Mouse (Mus musculus) forebrain, embryonic 14.5 days (tissue): ENCODE measurements at regions not wholly inside any gene's neighbourhood (a gene's known extent, or its start where the extent isn't known, plus 50 kb on each side); places are given as distances from the start of the nearest gene placed in this dataset.

Experiments
- ATAC-seq: fragments of 200-750 bp; cut with Nextera tagmentation; 2 replicates; pipeline ENCODE4 v1.8.0; 2017; ENCODE audit warnings: mild to moderate bottlenecking, moderate library complexity
- DNase-seq: peaks from one replicate; pipeline ENCODE4 v3.0.0-alpha.2; 2015; ENCODE audit warnings: low spot score
- H3K27ac ChIP-seq: fragments of 300-500 bp; sonication (generic); 2 replicates; pipeline ENCODE4 v1.5.1; 2014; ENCODE audit warnings: low read depth, mild to moderate bottlenecking, control low read depth, low read length, moderate library complexity
- H3K27me3 ChIP-seq: fragments of 300-500 bp; sonication (generic); replicated peaks from 2 replicates; pipeline ENCODE4 v1.6.1; 2014; ENCODE audit warnings: low read length, control low read depth, mixed read lengths; ENCODE audit not compliant: control insufficient read depth, insufficient read depth
- H3K36me3 ChIP-seq: fragments of 300-500 bp; sonication (generic); 2 replicates; pipeline ENCODE4 v1.6.1; 2014; ENCODE audit warnings: low read length, control low read depth; ENCODE audit not compliant: control insufficient read depth, insufficient read depth
- H3K4me1 ChIP-seq: fragments of 300-500 bp; sonication (generic); 2 replicates; pipeline ENCODE4 v1.6.1; 2014; ENCODE audit warnings: antibody characterized with exemption, low read length, control low read depth; ENCODE audit not compliant: control insufficient read depth, insufficient read depth
- H3K4me2 ChIP-seq: fragments of 300-500 bp; sonication (generic); 2 replicates; pipeline ENCODE4 v1.6.1; 2014; ENCODE audit warnings: mild to moderate bottlenecking, control low read depth, low read length
- H3K4me3 ChIP-seq: fragments of 300-500 bp; sonication (generic); 2 replicates; pipeline ENCODE4 v1.5.1; 2014; ENCODE audit warnings: low read depth, low read length, control low read depth
- H3K9ac ChIP-seq: fragments of 300-500 bp; sonication (generic); 2 replicates; pipeline ENCODE4 v1.6.1; 2014; ENCODE audit warnings: mild to moderate bottlenecking, low read length, control low read depth, moderate library complexity
- H3K9me3 ChIP-seq: fragments of 300-500 bp; sonication (generic); replicated peaks from 2 replicates; pipeline ENCODE4 v1.6.1; 2016; ENCODE audit warnings: low read length, control low read depth, mixed read lengths; ENCODE audit not compliant: control insufficient read depth
- WGBS: fragments of 180-500 bp; shearing (Covaris S2); extraction: QIAGEN DNeasy Blood & Tissue Kit; methylation state at CpG from one replicate; pipeline ENCODE4 v1.1.7; 2014; 5-methylcytosine and 5-hydroxymethylcytosine counted together

- ATAC-seq (no peak), DNase-seq (no peak)
- Histone ChIP-seq H3K9ac (no peak overlapping the region), H3K36me3 (no peaks in the 10 kb centered on the region), H3K9me3 (no peaks in the 10 kb centered on the region), H3K4me3 (no peak overlapping the region), H3K27me3 (no peaks in the 10 kb centered on the region), H3K4me2 (no peak overlapping the region), H3K27ac (no peak overlapping the region), H3K4me1 (no peaks in the 10 kb centered on the region)
- 58% methylated on average over 1 of the region's 1 CpGs for WGBS
These were observed 752.2 kb upstream of the Pou3f4 start for GRCm38 (mm10) chrX:110061870-110062269.

- Histone ChIP-seq H3K9ac (no peak overlapping the region), H3K27ac (no peak overlapping the region; the same call in 1 of the 2 replicates), H3K4me3 (no peak overlapping the region), H3K4me1 (no peaks in the 10 kb centered on the region), H3K9me3 (no peaks in the 10 kb centered on the region), H3K4me2 (no peak overlapping the region), H3K36me3 (no peaks in the 10 kb centered on the region), H3K27me3 (no peaks in the 10 kb centered on the region)
- DNase-seq (peak; percentile 15), ATAC-seq (no peak)
- WGBS: 58% methylated on average over 4 of the region's 4 CpGs
These were observed 737.7 kb upstream of the Pou3f4 start for GRCm38 (mm10) chrX:110076376-110076775.

- H3K4me3 ChIP-seq: no peak overlapping the region
- no peaks in the 10 kb centered on the region for H3K4me1 ChIP-seq
- no peak overlapping the region for H3K4me2 ChIP-seq
- no peaks in the 10 kb centered on the region for H3K9me3 ChIP-seq
- H3K27ac ChIP-seq: no peak overlapping the region
- 52% methylated on average over 3 of the region's 3 CpGs for WGBS
- no peaks in the 10 kb centered on the region for H3K27me3 ChIP-seq
- H3K9ac ChIP-seq: no peak overlapping the region
- DNase-seq: peak; percentile 49
- ATAC-seq: peak; percentile 85
- no peaks in the 10 kb centered on the region for H3K36me3 ChIP-seq
These were observed 736.1 kb upstream of the Pou3f4 start for GRCm38 (mm10) chrX:110077761-110078531.

- no peaks in the 10 kb centered on the region for H3K27me3 ChIP-seq
- no peaks in the 10 kb centered on the region for H3K36me3 ChIP-seq
- ATAC-seq (no peak), DNase-seq (no peak)
- WGBS: 96% methylated on average over 1 of the region's 1 CpGs
- H3K9ac ChIP-seq: no peak overlapping the region
- no peak overlapping the region for H3K4me2 ChIP-seq
- no peak overlapping the region for H3K4me3 ChIP-seq
- no peak overlapping the region for H3K27ac ChIP-seq
- H3K4me1 ChIP-seq: no peaks in the 10 kb centered on the region
- H3K9me3 ChIP-seq: no peaks in the 10 kb centered on the region
These were observed 717.1 kb upstream of the Pou3f4 start for GRCm38 (mm10) chrX:110096976-110097375.

- no peak for DNase-seq
- H3K27ac ChIP-seq: no peak overlapping the region
- H3K4me1 ChIP-seq: no peaks in the 10 kb centered on the region
- no peaks in the 10 kb centered on the region for H3K9me3 ChIP-seq
- no peaks in the 10 kb centered on the region for H3K36me3 ChIP-seq
- no peaks in the 10 kb centered on the region for H3K27me3 ChIP-seq
- no peak overlapping the region for H3K4me2 ChIP-seq
- no peak overlapping the region for H3K4me3 ChIP-seq
- no peak overlapping the region for H3K9ac ChIP-seq
- ATAC-seq: no peak
These were observed 704.6 kb upstream of the Pou3f4 start for GRCm38 (mm10) chrX:110109490-110109889.

- Histone ChIP-seq H3K4me3 (no peak overlapping the region), H3K27me3 (no peaks in the 10 kb centered on the region), H3K27ac (no peak overlapping the region), H3K4me1 (no peaks in the 10 kb centered on the region), H3K4me2 (no peak overlapping the region), H3K9me3 (no peaks in the 10 kb centered on the region), H3K36me3 (no peaks in the 10 kb centered on the region), H3K9ac (no peak overlapping the region)
- 90% methylated on average over 3 of the region's 3 CpGs for WGBS
- DNase-seq (no peak), ATAC-seq (no peak)
These were observed 696.4 kb upstream of the Pou3f4 start for GRCm38 (mm10) chrX:110117471-110118190.

- WGBS: 70% methylated on average over 1 of the region's 1 CpGs
These were observed 693.4 kb upstream of the Pou3f4 start for GRCm38 (mm10) chrX:110120720-110121119.

More at GRCm38 (mm10) chrX:110120720-110121119, 693.4 kb upstream of the Pou3f4 start:
- Histone ChIP-seq H3K27ac (no peak overlapping the region), H3K4me2 (no peak overlapping the region), H3K27me3 (no peaks in the 10 kb centered on the region), H3K4me1 (no peaks in the 10 kb centered on the region), H3K9ac (no peak overlapping the region), H3K4me3 (no peak overlapping the region), H3K9me3 (no peaks in the 10 kb centered on the region), H3K36me3 (no peaks in the 10 kb centered on the region)
- ATAC-seq (no peak), DNase-seq (no peak)
